Mouse (Mus musculus) c-Kit-positive CD71-positive TER-119-negative erythroid progenitor cells, embryonic 14.5 days (primary cell): ENCODE measurements around the gene Cdk4.

Source experiments
- DNase-seq: peaks from one replicate; pipeline ENCODE4 v3.0.0-alpha.2; 2013; ENCODE audit warnings: low read depth

Gene Cdk4

DNA sequence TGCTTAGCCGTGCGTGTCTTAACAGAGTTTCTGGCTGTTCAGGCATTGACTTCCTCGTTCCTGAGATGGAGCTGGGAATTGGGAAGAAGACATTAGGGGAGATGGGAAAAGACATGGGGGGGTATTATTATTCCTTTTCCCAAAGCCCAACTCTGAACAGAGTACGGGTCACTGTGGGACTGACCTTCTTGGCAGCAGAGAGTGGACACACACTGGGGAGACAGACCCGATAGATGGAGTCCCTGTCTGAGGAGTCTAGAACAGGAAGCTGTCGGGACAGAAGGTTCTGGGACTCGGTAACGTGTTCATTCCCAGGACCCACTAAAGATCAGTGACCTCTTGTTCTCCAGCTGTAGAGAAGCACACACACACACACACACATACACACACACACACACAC is 12.3 kb downstream of the Cdk4 start:
- no peak for DNase-seq

DNA sequence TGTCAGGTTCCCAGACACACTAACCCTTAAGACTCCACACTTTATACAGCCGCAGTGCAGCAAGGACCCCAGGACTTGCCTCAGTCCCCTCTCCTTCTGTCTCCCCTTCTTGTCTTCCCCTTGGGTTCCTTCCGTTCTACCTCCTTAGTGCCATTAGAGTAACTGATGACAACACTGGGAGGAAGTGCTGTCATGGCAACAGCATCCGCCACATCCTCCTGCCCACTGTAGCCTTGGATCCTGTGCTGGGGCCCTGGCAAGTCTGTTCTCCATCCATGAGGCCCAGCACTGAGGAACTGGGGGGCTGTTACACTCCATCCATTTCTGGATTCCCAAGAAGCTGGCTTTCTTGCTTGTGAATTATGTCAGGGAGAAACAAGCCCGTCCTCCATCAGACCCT is 12.7 kb downstream of the Cdk4 start:
- no peak for DNase-seq

DNA sequence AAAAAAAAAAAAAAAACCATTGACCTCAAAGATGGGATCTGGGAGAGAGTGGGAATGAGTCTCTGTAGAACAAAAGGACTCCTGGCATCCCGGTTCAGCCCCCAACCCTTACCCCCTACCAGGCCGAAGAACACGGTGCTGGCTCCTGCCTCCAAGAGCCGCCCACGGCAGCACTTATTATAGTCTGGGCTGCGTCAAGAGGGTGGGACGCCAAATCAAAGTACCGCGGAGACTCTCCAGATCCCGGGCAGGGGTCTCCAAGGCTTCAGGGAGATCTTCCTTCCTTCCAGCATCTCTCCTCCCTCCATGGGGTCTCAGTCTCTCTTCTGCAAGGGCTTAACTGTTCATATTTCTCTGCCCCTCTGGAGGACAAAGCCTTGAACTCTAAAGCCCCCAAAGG is 14.2 kb downstream of the Cdk4 start:
- no peak for DNase-seq

DNA sequence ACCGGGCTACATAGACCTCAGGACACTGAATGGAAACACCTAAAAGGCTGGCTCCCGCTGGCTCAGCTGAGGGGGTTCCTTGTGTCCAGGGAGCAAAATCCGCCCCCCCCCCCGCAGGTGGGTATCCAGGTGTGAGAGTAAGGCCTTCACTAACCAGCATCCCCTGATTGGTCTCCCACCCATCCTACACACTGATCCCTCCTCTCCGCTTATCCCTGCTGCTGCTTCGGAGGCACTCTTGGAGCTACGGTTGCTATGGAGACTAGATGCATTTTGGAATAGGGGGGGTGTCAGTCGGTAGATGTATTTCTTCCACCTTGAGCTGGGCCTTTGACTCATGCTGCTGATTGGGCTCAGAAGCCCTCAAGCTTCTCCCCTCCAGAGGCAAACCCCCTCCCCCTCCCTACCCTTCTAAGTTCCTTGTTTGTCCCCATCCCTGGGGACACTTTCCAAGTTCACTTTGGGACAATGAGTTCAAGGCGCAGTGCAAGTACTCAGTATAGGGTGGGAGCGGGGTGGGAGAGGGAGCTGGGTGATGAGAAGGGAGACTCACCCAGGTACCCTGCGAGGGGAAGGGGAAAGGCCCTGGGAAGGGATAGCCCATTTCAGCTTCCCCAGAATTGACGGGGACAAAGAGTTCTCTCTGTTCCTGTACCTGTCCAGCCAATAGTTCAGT is 14.8 kb downstream of the Cdk4 start:
- no peak for DNase-seq

DNA sequence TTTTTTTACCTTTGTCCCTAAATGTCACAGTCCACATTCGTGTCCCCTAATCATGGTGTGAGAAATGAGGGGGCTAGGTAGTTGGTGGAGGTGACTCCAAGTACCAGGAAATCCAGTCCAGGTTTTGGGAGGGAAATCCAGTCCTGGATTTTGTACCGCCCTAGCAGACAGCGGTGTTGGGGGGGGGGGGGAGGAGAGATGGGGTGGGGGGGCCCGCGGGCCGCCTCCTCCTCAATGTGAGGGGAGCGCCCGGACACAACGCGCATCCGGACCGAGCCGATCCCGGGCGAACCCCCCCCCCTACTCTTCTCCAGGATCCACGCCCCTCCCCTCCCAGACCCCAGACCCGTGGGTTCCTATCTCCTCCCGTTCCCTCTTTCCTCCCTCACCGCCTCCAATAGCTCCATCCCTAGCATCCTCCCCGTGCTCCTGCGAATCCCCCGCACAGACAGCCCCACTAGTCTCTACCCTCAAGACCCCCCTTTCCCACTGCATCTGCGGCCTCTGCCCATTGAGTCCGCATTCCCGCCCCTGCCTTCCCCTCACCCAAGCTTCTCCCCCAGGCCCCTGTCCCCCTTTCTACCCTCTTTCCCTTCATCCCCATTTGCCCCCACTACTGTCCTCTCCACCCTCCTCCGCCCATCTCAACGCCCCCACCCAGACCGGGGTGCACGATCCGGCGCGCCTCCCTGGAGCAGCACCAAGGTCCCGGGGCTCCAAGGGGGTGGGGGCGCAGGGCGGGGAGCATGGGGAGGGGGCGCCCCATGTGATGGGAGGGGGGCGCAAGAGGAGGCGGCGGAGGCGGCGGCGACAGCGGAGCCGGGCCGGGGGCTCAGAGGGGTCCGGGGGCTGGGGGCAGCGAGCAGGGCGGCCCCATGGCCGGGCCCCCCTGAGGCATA is 15.6 kb downstream of the Cdk4 start:
- no peak for DNase-seq

DNA sequence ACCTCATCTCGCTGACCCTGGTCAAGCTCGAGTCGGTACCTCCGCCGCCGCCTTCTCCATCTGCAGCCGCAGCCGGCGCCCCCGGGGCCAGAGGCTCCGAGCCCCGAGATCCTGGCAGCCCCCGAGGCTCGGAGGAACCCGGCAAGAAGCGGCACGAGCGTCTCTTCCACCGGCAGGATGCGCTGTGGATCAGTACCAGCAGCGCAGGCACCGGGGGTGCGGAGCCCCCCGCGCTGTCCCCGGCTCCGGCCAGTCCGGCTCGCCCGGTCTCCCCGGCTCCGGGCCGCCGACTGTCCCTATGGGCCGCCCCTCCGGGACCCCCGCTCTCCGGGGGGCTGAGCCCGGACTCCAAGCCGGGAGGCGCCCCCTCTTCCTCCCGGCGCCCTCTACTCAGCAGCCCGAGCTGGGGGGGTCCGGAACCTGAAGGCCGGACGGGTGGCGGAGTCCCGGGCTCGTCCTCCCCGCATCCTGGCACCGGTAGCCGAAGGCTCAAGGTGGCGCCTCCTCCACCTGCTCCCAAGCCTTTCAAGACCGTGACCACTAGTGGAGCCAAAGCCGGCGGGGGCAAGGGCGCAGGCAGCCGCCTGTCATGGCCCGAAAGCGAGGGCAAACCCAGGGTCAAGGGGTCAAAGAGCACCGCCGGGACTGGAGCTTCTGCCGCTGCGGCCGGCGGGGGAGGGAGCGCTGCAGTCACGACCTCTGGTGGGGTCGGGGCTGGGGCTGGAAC is 16.5 kb downstream of the Cdk4 start:
- no peak for DNase-seq

DNA sequence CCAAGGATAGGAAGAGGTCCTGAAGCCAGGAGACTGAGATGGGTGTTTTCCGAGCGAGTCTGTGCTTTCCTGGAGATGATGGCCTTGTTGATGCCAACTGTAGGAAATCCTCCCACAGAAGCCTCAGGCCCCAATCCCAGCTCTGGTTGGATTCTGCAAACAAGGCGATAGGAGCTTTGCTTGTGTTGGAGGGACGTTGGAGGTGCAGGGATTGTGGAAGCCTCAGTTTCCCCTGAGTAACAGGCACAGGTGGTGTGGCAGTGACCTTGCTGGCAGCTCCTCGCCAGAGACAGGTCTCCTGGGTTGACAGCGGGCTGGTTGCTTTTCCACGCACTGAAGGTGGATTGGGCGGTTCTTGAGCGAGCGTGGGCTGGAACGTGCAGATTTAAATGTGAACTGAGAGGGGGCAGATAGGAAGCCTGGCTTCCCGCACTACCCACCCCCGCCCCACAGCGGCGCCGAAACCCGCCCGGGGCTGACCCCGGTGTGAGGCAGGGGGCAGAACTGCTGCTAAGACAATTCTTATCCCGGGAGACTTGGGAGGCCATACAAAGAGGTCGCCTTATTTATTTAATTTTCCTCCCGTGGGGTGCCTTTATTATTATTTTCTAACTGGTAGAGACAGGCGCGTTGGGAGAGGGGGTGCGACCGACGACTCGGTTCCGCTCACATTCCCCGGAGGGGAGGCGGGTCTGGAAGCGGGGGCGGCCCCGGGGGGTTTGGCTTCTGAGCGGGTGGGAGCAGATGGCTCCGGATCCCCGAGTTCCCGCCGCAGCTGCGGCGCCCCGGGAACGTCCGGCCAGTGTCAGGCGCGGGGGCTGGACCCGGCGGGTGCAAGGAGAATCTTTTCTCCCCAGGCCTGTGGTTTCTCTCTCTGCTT is 17.8 kb downstream of the Cdk4 start:
- DNase-seq: no peak

DNA sequence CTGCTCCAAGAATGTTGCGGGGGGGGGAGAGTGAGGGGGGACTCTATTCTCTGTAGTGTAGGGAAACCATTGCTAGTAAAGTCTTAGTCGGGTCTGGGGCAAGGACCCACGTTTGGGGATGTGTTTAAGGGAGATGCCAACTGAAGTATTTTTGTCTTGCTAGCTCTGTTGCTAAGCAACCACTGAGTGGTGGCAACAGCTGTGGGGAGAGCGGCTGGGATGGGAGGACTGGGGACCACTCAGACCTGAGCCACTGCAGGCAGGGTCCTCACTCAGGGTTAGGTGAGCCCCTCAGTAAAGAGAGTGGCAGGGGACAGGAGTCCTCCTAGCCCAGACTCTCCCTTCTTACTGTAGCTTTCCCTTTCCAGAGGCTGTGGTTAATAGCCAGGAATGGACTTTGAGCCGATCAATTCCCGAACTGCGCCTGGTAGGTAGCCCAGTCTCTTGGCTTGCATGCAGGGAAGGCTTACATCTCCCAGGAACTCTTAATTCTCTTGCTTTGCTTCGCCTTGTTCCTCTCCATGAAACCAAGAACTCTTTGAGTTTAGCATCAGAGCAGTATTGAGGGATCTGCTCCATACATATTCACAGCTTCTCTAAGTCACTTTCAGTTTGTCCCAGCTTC is 18.8 kb downstream of the Cdk4 start:
- no peak for DNase-seq

DNA sequence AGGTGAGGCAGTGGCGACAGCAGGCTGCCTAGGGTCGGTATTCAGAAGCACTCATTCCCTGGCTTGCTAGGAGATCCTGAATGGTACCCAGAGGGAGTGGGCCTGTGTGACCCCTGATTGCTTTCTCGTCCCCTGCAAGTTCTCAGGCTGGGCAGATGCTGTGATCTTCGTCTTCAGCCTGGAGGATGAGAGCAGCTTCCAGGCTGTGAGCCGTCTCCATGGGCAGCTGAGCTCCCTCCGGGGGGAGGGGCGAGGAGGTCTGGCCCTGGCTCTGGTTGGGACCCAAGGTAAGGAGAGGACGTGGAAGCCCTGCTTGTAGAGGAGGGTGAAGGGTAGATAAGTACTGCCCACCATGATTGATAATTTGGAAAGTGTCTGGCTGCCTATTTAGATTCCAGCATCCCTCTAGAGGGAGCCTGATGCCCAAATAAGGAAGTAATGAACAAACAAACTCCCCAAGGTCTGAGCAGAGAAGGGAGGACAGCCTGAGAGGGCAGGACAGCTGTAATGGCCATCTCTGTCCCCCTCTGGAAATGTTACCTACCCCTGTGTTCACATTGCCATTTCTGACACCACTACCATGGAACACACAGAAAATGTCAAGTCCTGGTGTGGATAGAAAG is 20.1 kb downstream of the Cdk4 start:
- no peak for DNase-seq

DNA sequence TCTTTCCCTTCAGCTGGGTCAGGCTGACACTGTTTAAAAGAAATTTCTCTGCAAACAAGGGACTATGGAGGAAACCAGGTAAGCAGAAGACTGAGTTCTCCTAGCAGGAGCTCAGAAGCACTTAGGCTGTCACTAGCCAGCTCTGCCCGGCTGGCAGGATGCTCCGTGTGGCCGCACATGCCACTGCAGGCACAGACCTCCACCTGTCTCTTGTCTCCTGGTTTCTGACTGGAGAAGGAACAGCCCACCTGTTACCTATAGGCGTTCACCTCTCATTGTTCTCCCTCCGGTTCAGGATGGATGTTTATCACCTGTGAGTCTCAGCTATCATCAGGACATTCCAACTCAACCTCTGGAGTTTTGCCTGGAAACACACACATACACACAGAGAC is 20.6 kb downstream of the Cdk4 start:
- no peak for DNase-seq

DNA sequence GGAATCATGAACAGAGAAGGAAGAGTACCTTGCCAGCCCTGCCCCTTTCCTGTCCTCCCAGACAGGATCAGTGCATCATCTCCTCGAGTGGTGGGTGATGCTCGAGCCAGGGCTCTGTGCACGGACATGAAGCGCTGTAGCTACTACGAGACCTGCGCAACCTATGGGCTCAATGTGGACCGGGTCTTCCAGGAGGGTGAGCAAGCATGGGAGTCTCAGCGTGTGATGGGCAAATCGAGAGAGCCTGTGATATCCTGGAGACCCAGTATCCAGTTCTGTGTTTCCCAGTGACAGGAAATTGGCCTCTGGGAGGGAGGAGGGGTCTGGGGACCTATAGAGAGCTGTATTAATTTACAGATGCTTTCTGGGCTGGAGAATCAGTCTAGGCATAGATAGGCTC is 21.7 kb downstream of the Cdk4 start:
- DNase-seq: no peak

DNA sequence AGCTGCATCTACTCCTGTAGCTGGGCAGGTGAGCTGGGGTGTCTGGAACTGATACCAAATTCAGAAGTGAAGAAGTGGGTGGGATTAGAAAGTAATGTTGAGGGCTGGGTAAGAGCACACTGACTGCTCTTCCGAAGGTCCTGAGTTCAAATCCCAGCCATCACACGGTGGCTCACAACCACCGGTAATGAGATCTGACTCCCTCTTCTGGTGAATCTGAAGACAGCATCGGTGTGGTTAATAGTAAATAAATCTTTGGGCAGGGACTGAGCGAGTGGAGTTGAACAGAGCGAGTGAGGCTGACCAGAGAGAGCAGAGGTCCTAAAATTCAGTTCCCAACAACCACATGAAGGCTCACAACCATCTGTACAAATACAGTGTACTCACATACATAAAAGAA is 22.3 kb downstream of the Cdk4 start:
- DNase-seq: no peak

DNA sequence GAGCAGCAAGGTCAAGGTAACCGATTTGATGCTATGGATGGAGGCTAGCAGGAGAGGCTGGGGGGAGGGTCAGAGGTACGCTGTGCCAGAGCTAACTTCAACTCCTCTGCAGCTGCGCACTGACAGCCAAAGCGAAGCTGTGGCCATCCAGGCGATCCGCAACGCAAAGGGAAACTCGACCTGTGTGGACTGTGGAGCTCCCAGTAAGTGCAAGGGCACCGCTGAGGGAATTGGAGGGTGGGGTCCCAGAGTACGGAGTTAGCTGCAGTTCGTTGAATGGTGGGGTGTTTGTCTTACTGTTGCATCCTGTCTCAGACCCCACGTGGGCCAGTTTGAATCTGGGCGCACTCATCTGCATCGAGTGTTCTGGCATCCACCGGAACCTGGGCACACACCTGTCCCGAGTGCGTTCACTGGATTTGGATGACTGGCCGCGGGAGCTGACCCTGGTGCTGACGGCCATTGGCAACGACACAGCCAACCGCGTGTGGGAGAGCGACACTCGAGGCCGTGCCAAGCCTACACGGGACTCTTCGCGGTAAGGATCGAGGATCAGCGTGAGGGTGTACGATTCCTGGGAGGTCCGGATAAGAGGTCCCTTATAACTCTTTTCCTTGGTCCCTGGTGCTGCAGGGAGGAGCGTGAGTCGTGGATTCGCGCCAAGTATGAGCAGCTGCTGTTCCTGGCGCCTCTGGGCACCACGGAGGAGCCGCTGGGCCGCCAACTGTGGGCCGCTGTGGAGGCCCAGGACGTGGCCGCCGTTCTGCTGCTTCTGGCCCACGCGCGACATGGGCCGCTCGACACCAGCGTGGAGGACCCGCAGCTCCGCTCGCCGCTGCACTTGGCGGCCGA is 27.5 kb downstream of the Cdk4 start:
- no peak for DNase-seq

DNA sequence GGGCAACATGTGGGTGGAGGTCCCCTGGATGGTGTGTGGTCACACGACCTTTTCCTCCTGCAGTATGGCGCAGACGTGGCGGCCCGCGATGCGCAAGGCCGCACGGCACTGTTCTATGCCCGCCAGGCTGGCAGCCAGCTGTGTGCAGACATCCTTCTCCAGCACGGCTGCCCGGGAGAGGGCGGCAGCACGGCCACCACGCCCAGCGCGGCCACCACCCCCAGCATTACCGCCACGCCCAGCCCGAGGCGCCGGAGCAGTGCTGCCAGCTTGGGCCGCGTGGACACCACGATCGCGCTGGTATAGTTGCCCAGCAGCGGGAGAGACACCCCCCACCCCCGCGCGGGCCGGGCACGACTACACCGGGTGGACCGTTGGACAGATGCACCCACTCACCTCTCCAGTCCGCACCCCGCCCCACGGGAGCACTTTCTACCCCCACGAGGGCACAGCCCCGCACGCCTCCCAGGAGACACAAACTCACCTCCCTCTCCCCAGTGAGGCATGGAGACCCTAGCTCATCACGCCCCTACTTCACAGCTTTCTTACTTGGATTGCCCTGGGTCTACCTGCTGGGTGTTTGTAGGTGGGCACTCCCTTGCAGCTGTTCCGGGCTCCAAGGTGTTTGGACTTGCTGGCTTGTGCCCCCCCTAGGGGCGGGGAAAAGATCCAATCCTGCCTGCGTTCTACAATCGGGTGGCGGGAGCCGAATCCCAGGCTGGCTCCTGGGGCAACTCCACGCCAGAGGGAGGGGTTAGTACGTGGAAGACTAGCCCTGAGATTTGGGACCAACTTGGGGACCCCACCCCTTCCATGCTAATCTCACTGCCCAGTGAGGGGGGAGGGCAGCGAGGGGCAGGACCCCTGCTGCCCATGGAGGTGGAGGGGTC is 28.4 kb downstream of the Cdk4 start:
- no peak for DNase-seq

DNA sequence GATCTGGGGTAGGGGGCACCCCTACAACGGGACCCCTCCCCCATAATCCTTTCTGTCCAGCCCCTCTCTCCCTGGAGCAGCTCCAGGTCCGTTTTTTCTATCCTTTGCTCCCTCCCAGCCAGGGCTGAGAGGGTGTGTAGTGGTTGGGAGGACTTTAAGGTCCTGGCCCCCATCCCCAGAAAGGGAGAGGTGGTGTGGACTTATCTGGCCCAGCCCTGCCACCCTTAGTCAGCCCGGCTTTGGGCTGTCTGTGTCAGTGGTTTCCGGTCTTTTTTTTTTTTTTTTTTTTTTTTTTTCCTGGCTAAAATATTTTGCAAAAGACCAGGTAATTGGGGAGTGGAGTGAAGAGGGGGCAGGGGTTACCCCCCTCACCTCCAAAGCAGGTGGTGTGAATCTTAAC is 29.4 kb downstream of the Cdk4 start:
- no peak for DNase-seq

DNA sequence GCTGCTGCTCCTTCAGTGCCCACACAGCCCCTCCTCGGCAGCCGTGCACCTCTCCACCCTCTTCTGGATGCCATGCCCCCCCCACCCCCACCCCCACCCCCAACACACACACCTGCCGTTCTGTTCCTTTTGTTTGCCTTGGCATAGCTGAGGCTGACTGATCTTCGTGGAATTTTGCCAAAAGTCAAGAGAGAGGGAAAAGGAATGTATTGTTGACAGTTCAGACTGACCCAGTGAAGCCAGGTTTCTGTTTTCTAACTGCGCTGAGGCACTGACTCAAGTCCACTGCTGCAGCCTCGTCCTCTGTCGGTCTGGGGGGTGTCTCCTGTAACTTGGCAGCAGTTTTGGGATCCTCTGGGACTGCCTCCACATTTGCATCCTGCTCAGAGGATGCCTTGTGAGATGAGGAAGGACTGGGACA is 31.1 kb downstream of the Cdk4 start:
- no peak for DNase-seq

DNA sequence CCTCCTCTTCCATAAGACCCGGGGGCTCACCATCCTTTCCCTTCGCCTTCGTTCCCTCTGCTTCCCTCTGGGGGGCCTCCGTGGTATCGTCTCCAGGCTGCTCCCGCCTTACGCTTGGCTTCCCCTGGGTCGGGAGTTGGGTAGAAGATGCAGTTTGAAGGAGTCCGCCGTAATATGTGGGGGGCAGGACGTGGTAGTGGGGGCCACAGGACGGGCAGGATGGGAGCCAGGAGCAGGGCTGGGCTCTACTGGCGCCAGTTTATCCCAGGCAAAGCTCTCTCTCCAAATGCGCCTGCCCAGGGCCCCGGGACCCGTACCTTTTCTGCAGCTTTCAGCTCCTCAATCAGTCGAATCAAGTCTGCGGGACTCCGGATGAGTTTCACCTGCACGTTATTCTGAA is 35.2 kb downstream of the Cdk4 start:
- no peak for DNase-seq

DNA sequence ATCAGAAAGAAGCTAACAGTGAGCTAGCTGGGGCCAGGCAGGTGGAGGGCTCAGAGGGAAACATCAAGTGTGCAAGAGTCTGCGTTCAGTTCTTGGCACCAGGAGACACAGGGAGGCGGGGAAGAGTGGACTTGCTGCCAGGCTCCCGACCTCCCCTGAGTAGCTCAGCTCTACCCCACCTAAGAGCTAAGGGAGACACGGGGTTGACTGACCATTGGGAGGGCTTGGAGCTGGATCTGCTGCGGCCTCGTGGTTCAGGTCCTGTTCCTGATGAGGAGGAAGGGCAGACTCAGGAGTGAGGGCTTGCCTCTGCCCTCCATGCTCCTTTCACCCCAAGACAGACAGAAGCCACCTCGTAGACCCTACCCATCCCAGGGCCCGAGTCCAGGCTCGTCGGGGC is 35.9 kb downstream of the Cdk4 start:
- DNase-seq: no peak

DNA sequence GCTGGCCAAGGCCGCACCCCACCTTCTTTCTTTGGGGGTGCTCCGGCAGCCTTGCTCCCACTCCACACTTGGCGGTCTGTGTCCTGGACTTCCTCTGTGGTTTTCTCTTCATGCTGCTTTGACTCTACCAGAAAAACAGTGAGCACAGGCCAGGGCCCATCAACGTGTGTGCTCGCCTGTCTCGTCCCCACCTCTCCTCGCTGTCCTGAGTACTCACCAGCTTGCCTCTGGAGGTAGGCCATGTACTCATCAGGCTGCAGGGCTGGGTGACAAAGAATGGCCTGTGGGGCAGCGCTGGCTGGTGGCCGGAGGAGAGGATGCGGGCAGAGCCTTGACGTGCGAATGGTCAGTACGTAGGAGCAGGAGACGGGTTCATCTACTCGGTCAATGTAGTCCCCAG is 36.5 kb downstream of the Cdk4 start:
- no peak for DNase-seq
